Mouse (Mus musculus) small intestine, adult 2 months (tissue): ENCODE results near the gene Setdb2. TPM values are rescaled to one million over a fixed set of nuclear protein-coding genes. Genes with fewer than 3 reads are reported as not detected.
A peak's percentile ranks its signal among the peaks of the same experiment; 100 is the strongest.

Experiments used
- H3K27ac ChIP-seq: fragments of 200-500 bp; 2 replicates; pipeline ENCODE4 v1.5.1; 2012; ENCODE audit warnings: low read depth, low read length, control low read depth, inconsistent platforms; ENCODE audit not compliant: insufficient read depth
- H3K27me3 ChIP-seq: fragments of 200-500 bp; 2 replicates; pipeline ENCODE4 v1.6.1; 2012; ENCODE audit warnings: mild to moderate bottlenecking, moderate library complexity, low read length, inconsistent platforms; ENCODE audit not compliant: control insufficient read depth, insufficient read depth
- H3K36me3 ChIP-seq: fragments of 200-500 bp; 2 replicates; pipeline ENCODE4 v1.6.1; 2012; ENCODE audit warnings: mild to moderate bottlenecking, low read length, control low read depth, inconsistent platforms; ENCODE audit not compliant: control insufficient read depth, insufficient read depth
- H3K4me1 ChIP-seq: fragments of 200-500 bp; 2 replicates; pipeline ENCODE4 v1.6.1; 2012; ENCODE audit warnings: low read length, inconsistent platforms, mixed read lengths; ENCODE audit not compliant: control insufficient read depth, insufficient read depth, insufficient read length
- H3K4me3 ChIP-seq: fragments of 200-500 bp; 2 replicates; pipeline ENCODE4 v1.5.1; 2012; ENCODE audit warnings: low read depth, mild to moderate bottlenecking, control low read depth, inconsistent platforms, low read length, moderate library complexity
- CTCF ChIP-seq: fragments of 200-500 bp; IDR thresholded peaks from 2 replicates; pipeline ENCODE4 v1.5.1; 2012; ENCODE audit warnings: low read depth, mild to moderate bottlenecking, control low read depth, inconsistent platforms, low read length, moderate library complexity, mixed read lengths; ENCODE audit not compliant: insufficient replicate concordance, insufficient read length; ENCODE audit errors: extremely low read depth
- POLR2A ChIP-seq: fragments of 200-500 bp; IDR thresholded peaks from 2 replicates; pipeline ENCODE4 v1.6.1; 2012; ENCODE audit warnings: low read depth, mild to moderate bottlenecking, control low read depth, inconsistent platforms, low read length, moderate library complexity
- WGBS: fragments of 180-500 bp; shearing (Covaris S2); methylation state at CpG from one replicate; pipeline ENCODE4 v1.1.7; 2018; 5-methylcytosine and 5-hydroxymethylcytosine counted together
- polyA plus RNA-seq: library from polyadenylated mRNA; depleted of rRNA; stranded (reverse); fragments of >200 nt; gene quantifications from 2 replicates; pipeline ENCODE4 v1.2.3, GENCODE M21; 2012; rRNA removed

Gene Setdb2
- polyA plus RNA-seq, 1 experiment, result 5.6 TPM

- TF ChIP-seq POLR2A (no peak), CTCF (no peak)
- 92% methylated on average over 25 of the region's 25 CpGs for WGBS
- Histone ChIP-seq H3K27ac (no peak overlapping the region), H3K4me3 (no peak overlapping the region), H3K4me1 (peaks cover 3% of the 10 kb centered on the region; the same call in 1 of the 2 replicates), H3K36me3 (no peaks in the 10 kb centered on the region), H3K27me3 (no peaks in the 10 kb centered on the region)
These were observed 70.2 kb downstream of the Setdb2 start for GRCm38 (mm10) chr14:59370348-59371068.

GRCm38 (mm10) chr14:59366386-59367105 is 74.1 kb downstream of the Setdb2 start:
- 50% methylated on average over 8 of the region's 8 CpGs for WGBS
- TF ChIP-seq CTCF, result no peak
- no peak for TF ChIP-seq POLR2A
- Histone ChIP-seq H3K4me1 (peaks cover 5% of the 10 kb centered on the region), H3K27me3 (no peaks in the 10 kb centered on the region), H3K27ac (no peak overlapping the region; the same call in 1 of the 2 replicates), H3K36me3 (no peaks in the 10 kb centered on the region), H3K4me3 (no peak overlapping the region)

- H3K27ac ChIP-seq, result peak within 1 kb of the TSS; percentile 86
- H3K27me3 ChIP-seq, result no peaks in the 10 kb centered on the region
- WGBS, result 40% methylated on average over 6 of the region's 6 CpGs
- TF ChIP-seq CTCF (peak; percentile 39; the same call in 1 of the 2 replicates), POLR2A (no peak)
- H3K4me1 ChIP-seq, result peaks cover 5% of the 10 kb centered on the region
- peak within 1 kb of the TSS; percentile 59 for H3K4me3 ChIP-seq
- H3K36me3 ChIP-seq, result no peaks in the 10 kb centered on the region
These were observed 75.4 kb downstream of the Setdb2 start, which contains the start of gene Phf11d for GRCm38 (mm10) chr14:59365244-59365644. Gene Phf11d, minus strand, starts transcription at chr14:59365470.

Other genes starting within 250 kb of the Setdb2 start
- 12.1 and 21.0 TPM in 2 replicates for gene Rcbtb1, start 239.7 kb downstream of the Setdb2 start, polyA plus RNA-seq
- gene Gm6904, start 180.7 kb downstream of the Setdb2 start, polyA plus RNA-seq, result not detected in 2 replicates
- gene Phf11a, start 143.4 kb downstream of the Setdb2 start, polyA plus RNA-seq, result 0.22 and 0.25 TPM in 2 replicates
- 0.10 and 0.16 TPM in 2 replicates for gene Phf11b, start 99.5 kb downstream of the Setdb2 start, polyA plus RNA-seq
- gene Phf11d, start 75.4 kb downstream of the Setdb2 start, polyA plus RNA-seq, result 1.6 and 3.0 TPM in 2 replicates
- gene Phf11c, start 45.5 kb downstream of the Setdb2 start, polyA plus RNA-seq, result 0.14 and 0.29 TPM in 2 replicates
- gene Cab39l, start 88 bp upstream of the Setdb2 start, polyA plus RNA-seq, result 1.7 and 2.9 TPM in 2 replicates
- 0.63 and 1.9 TPM in 2 replicates for gene Cdadc1, start 157.1 kb upstream of the Setdb2 start, polyA plus RNA-seq
- gene Shisa2, start 184.4 kb upstream of the Setdb2 start, polyA plus RNA-seq, result 12.3 and 20.7 TPM in 2 replicates